Comparison of ENCODE assay signal across 8 mouse cellular contexts in genomic region chr5:99578692-99579091, GRCm38 (mm10).
DNase-seq lines count a peak whose midpoint lies in the region; TF ChIP-seq lines count a peak whose summit lies in the region.

No protein-coding gene starts in this region.

- H3K27ac ChIP-seq in kidney, adult 2 months (ENCODE audit: insufficient read depth, low read depth, low read length): no peak overlapping the region
- H3K27ac ChIP-seq in spleen, adult 2 months (ENCODE audit: insufficient read depth, low read length): no peak overlapping the region

- peak; percentile 88 for TF ChIP-seq CTCF in kidney, adult 2 months (conservative IDR thresholded peaks at IDR 0.05; ENCODE audit: insufficient read depth, insufficient read length, low read depth, low read length)
- peak; percentile 63; the same call in 1 of the 2 replicates for TF ChIP-seq CTCF in spleen, adult 2 months (IDR thresholded peaks at IDR 0.05; ENCODE audit: extremely low read depth, insufficient read depth, insufficient read length, insufficient replicate concordance)

- 9% methylated on average over 4 of the region's 4 CpGs for WGBS in kidney, adult 2 months
- WGBS in spleen, adult 2 months: 9% methylated on average over 4 of the region's 4 CpGs

- no peaks in the 10 kb centered on the region for H3K36me3 ChIP-seq in kidney, adult 2 months (ENCODE audit: control insufficient read depth, insufficient read depth, low read length)
- H3K36me3 ChIP-seq in spleen, adult 2 months (ENCODE audit: control insufficient read depth, insufficient read depth, low read length): no peaks in the 10 kb centered on the region

- H3K4me1 ChIP-seq in kidney, adult 2 months (ENCODE audit: control insufficient read depth, insufficient read depth, low read length): no peaks in the 10 kb centered on the region
- H3K4me1 ChIP-seq in spleen, adult 2 months (ENCODE audit: control insufficient read depth, insufficient read depth, insufficient read length): no peaks in the 10 kb centered on the region

- H3K27me3 ChIP-seq in kidney, adult 2 months (replicated peaks; ENCODE audit: control insufficient read depth, insufficient read depth, low read length): no peaks in the 10 kb centered on the region
- H3K27me3 ChIP-seq in spleen, adult 2 months (ENCODE audit: control insufficient read depth, insufficient read depth, low read length): no peaks in the 10 kb centered on the region

- peak; percentile 22 for DNase-seq in CD4-positive helper T cell, adult 2 months (ENCODE audit: low read depth, low spot score)
- DNase-seq in Muller cell, postnatal 12 days (ENCODE audit: inconsistent ontology term): peak; percentile 48
- DNase-seq in cerebellum, adult 9-11 months: peak; percentile 39
- peak; percentile 59 to 73 for DNase-seq in heart, adult 18-20 months
- peak; percentile 69 for DNase-seq in kidney, adult 2 months
- DNase-seq in lung, postnatal 36 days: peak; percentile 80
- DNase-seq in spleen, adult 2 months (ENCODE audit: low read depth in 1 of 2, low spot score in 2 of 2): peak; percentile 47 to 63
- no peak for DNase-seq in left cerebral cortex, adult 8-10 months (ENCODE audit: low spot score in 2 of 2)

- no peak overlapping the region for H3K4me3 ChIP-seq in kidney, adult 2 months (ENCODE audit: insufficient read depth, low read depth, low read length)
- H3K4me3 ChIP-seq in spleen, adult 2 months (ENCODE audit: extremely low read depth, insufficient read depth, insufficient read length): no peak overlapping the region

- TF ChIP-seq POLR2A in kidney, adult 2 months (IDR thresholded peaks at IDR 0.05; ENCODE audit: low read depth, low read length): no peak
- no peak for TF ChIP-seq POLR2A in spleen, adult 2 months (IDR thresholded peaks at IDR 0.05; ENCODE audit: low read depth, low read length)

Comparison
In these comparisons a context has a peak if more than half of its experiments do, and no peak if none do; other contexts are left out.
1. DNase-seq: peak in CD4-positive helper T cell, adult 2 months (single experiment), Muller cell, postnatal 12 days (single experiment), cerebellum, adult 9-11 months (single experiment), heart, adult 18-20 months (2 of 2), kidney, adult 2 months (single experiment), lung, postnatal 36 days (single experiment) and spleen, adult 2 months (2 of 2); none in left cerebral cortex, adult 8-10 months (0 of 2).